Mouse (Mus musculus) CH12.LX (cell line): ENCODE measurements around the gene Rpl3. TPM values are rescaled to one million over a fixed set of nuclear protein-coding genes. Genes with fewer than 3 reads are reported as not detected.

Experiments
- DNase-seq: peaks from one replicate; pipeline ENCODE4 v3.0.0-alpha.2; 2013; ENCODE audit errors: extremely low read depth
- H3K27ac ChIP-seq: 2 replicates; pipeline ENCODE4 v1.5.1; 2012; ENCODE audit warnings: low read depth, mild to moderate bottlenecking, control low read depth, moderate library complexity; ENCODE audit not compliant: insufficient read depth
- H3K27me3 ChIP-seq: replicated peaks from 2 replicates; pipeline ENCODE3; 2012; ENCODE audit warnings: inconsistent platforms
- H3K36me3 ChIP-seq, 2 experiments: replicated peaks in 1 of 2; 2 replicates each; pipeline versions ENCODE3 to v1.6.1; 2012; ENCODE audit warnings: inconsistent platforms in 1 of 2, low read length in 1 of 2, mild to moderate bottlenecking in 1 of 2, mixed read lengths in 1 of 2, moderate library complexity in 1 of 2; ENCODE audit not compliant: control insufficient read depth in 1 of 2, insufficient read depth in 1 of 2
- H3K4me1 ChIP-seq, 2 experiments: 2 replicates each; pipeline ENCODE4 v1.6.1; 2012; ENCODE audit warnings: inconsistent platforms in 1 of 2, moderate library complexity in 1 of 2; ENCODE audit not compliant: insufficient read depth in 2 of 2, control insufficient read depth in 1 of 2
- H3K4me2 ChIP-seq: 2 replicates; pipeline ENCODE4 v1.6.1; 2012; ENCODE audit warnings: low read depth, mild to moderate bottlenecking, control low read depth; ENCODE audit not compliant: poor library complexity, insufficient read depth, severe bottlenecking
- H3K4me3 ChIP-seq, 3 experiments: fragments of 150-350 bp in 1 of 3; sonication (generic) in 1 of 3; replicated peaks in 1 of 3; 2 replicates each; pipeline versions ENCODE3 to v1.5.1; 2011 to 2012; ENCODE audit warnings: low read depth in 2 of 3, low read length in 2 of 3, mild to moderate bottlenecking in 2 of 3, moderate library complexity in 2 of 3, control low read depth in 1 of 3, improper control_type of control experiment in 1 of 3, inconsistent platforms in 1 of 3, mixed read lengths in 1 of 3; ENCODE audit not compliant: poor library complexity in 1 of 3
- H3K79me2 ChIP-seq: replicated peaks from 2 replicates; pipeline ENCODE4 v1.6.1; 2012; ENCODE audit warnings: mild to moderate bottlenecking, moderate library complexity; ENCODE audit not compliant: control insufficient read depth, poor library complexity, insufficient read depth, severe bottlenecking; ENCODE audit errors: extremely low read depth
- H3K9ac ChIP-seq: 2 replicates; pipeline ENCODE4 v1.6.1; 2012; ENCODE audit warnings: low read depth, mild to moderate bottlenecking, control low read depth, moderate library complexity; ENCODE audit not compliant: insufficient read depth
- H3K9me3 ChIP-seq: replicated peaks from 2 replicates; pipeline ENCODE3; 2012; ENCODE audit warnings: low read length, inconsistent platforms, mixed read lengths
- BHLHE40 ChIP-seq: IDR thresholded peaks from 2 replicates; pipeline ENCODE4 v1.6.1; 2011; ENCODE audit warnings: mild to moderate bottlenecking, low read depth, low read length, improper control_type of control experiment
- CHD2 ChIP-seq: IDR thresholded peaks from 2 replicates; pipeline ENCODE4 v1.6.1; 2011; ENCODE audit warnings: low read length, improper control_type of control experiment
- CTCF ChIP-seq, 2 experiments: IDR thresholded peaks in 1 of 2; conservative IDR thresholded peaks in 1 of 2; 2 replicates each; pipeline ENCODE4 v1.5.1; 2011 to 2012; ENCODE audit warnings: low read depth in 2 of 2, low read length in 2 of 2, improper control_type of control experiment in 1 of 2, inconsistent platforms in 1 of 2, mild to moderate bottlenecking in 1 of 2, moderate library complexity in 1 of 2
- ELF1 ChIP-seq: IDR thresholded peaks from 2 replicates; pipeline ENCODE4 v1.6.1; 2014; ENCODE audit warnings: low read depth, mild to moderate bottlenecking, inconsistent platforms, low read length, improper control_type of control experiment
- EP300 ChIP-seq: IDR thresholded peaks from 2 replicates; pipeline ENCODE4 v1.6.1; 2011; ENCODE audit warnings: low read length, improper control_type of control experiment
- GABPA ChIP-seq: IDR thresholded peaks from 2 replicates; pipeline ENCODE4 v1.6.1; 2012; ENCODE audit warnings: low read depth, low read length, improper control_type of control experiment, inconsistent platforms; ENCODE audit not compliant: insufficient replicate concordance
- HCFC1 ChIP-seq: IDR thresholded peaks from 2 replicates; pipeline ENCODE4 v1.6.1; 2012; ENCODE audit warnings: low read depth, mild to moderate bottlenecking, inconsistent platforms, low read length, improper control_type of control experiment
- IRF4 ChIP-seq: IDR thresholded peaks from 2 replicates; pipeline ENCODE4 v1.6.1; 2014; ENCODE audit warnings: low read depth, mild to moderate bottlenecking, inconsistent platforms, low read length, improper control_type of control experiment
- MAFK ChIP-seq: IDR thresholded peaks from 2 replicates; pipeline ENCODE4 v1.6.1; 2011; ENCODE audit warnings: low read length, improper control_type of control experiment; ENCODE audit not compliant: insufficient replicate concordance
- MEF2A ChIP-seq: IDR thresholded peaks from 2 replicates; pipeline ENCODE4 v1.6.1; 2014; ENCODE audit warnings: low read depth, mild to moderate bottlenecking, inconsistent platforms, low read length, improper control_type of control experiment, borderline replicate concordance
- MYC ChIP-seq: IDR thresholded peaks from 2 replicates; pipeline ENCODE4 v1.6.1; 2011; ENCODE audit warnings: low read depth, mild to moderate bottlenecking, improper control_type of control experiment, low read length
- NRF1 ChIP-seq: IDR thresholded peaks from 2 replicates; pipeline ENCODE4 v1.6.1; 2014; ENCODE audit warnings: low read depth, mild to moderate bottlenecking, inconsistent platforms, low read length, improper control_type of control experiment, moderate library complexity
- POLR2A ChIP-seq: IDR thresholded peaks from 2 replicates; pipeline ENCODE4 v1.6.1; 2011; ENCODE audit warnings: low read depth, mild to moderate bottlenecking, improper control_type of control experiment, low read length
- RAD21 ChIP-seq: IDR thresholded peaks from 2 replicates; pipeline ENCODE4 v1.6.1; 2011; ENCODE audit warnings: low read depth, mild to moderate bottlenecking, low read length, improper control_type of control experiment, moderate library complexity
- RCOR1 ChIP-seq: conservative IDR thresholded peaks from 2 replicates; pipeline ENCODE4 v1.6.1; 2012; ENCODE audit warnings: low read depth, mild to moderate bottlenecking, inconsistent platforms, low read length, improper control_type of control experiment
- SIN3A ChIP-seq: IDR thresholded peaks from 2 replicates; pipeline ENCODE4 v1.6.1; 2012; ENCODE audit warnings: low read length, improper control_type of control experiment, inconsistent platforms
- SMC3 ChIP-seq: IDR thresholded peaks from 2 replicates; pipeline ENCODE4 v1.6.1; 2011; ENCODE audit warnings: low read depth, low read length, improper control_type of control experiment
- TBP ChIP-seq: conservative IDR thresholded peaks from 2 replicates; pipeline ENCODE4 v1.6.1; 2011; ENCODE audit warnings: low read depth, low read length, improper control_type of control experiment
- TCF12 ChIP-seq: IDR thresholded peaks from 2 replicates; pipeline ENCODE4 v1.6.1; 2014; ENCODE audit warnings: low read depth, mild to moderate bottlenecking, inconsistent platforms, low read length, improper control_type of control experiment
- UBTF ChIP-seq: IDR thresholded peaks from 2 replicates; pipeline ENCODE4 v1.6.1; 2012; ENCODE audit warnings: low read depth, mild to moderate bottlenecking, inconsistent platforms, low read length, improper control_type of control experiment, moderate library complexity
- USF2 ChIP-seq: conservative IDR thresholded peaks from 2 replicates; pipeline ENCODE4 v1.6.1; 2011; ENCODE audit warnings: low read depth, low read length, improper control_type of control experiment
- ZKSCAN1 ChIP-seq: IDR thresholded peaks from 2 replicates; pipeline ENCODE4 v1.6.1; 2012; ENCODE audit warnings: low read depth, inconsistent platforms, low read length, improper control_type of control experiment, borderline replicate concordance
- ZMIZ1 ChIP-seq: IDR thresholded peaks from 2 replicates; pipeline ENCODE4 v1.6.1; 2012; ENCODE audit warnings: low read depth, mild to moderate bottlenecking, inconsistent platforms, low read length, improper control_type of control experiment
- dilution Hi-C: fragments of 300-500 bp; cut with MboI; formaldehyde crosslinking; loops from 2 replicates; pipeline ENCODE4 v1.14.3; 2020; ENCODE audit warnings: low sequenced_read_pairs; ENCODE audit not compliant: extremely low pct_unique_long_range_greater_than_20kb, extremely low pct_ligation_motif_present
- in situ Hi-C: fragments of 300-500 bp; cut with MboI; formaldehyde crosslinking; loops from 3 replicates; pipeline ENCODE4 v1.14.3; 2019; ENCODE audit warnings: low sequenced_read_pairs, low pct_ligation_motif_present, low pct_unique_long_range_greater_than_20kb, mixed read lengths
- polyA plus RNA-seq: library from polyadenylated mRNA; unstranded; fragments of >175 nt; gene quantifications from 2 replicates; pipeline ENCODE4 v1.2.1, GENCODE M21; 2012; ENCODE audit warnings: low read depth; ENCODE audit not compliant: insufficient read length
- total RNA-seq, 2 experiments: library from RNA; depleted of rRNA; stranded (reverse); fragments of 300-350 nt in 1 of 2; fragments of >200 nt in 1 of 2; gene quantifications; 2 replicates each; pipeline ENCODE4 v1.2.3; 2012 to 2014

Rpl3 gene
- total and polyA plus RNA-seq, 3 experiments, result 2,198 to 3,819 (median 2,592) TPM

- peaks cover 21% of the 10 kb centered on the region for H3K27me3 ChIP-seq
- H3K9ac ChIP-seq, result no peak overlapping the region
- no peaks in the 10 kb centered on the region for H3K36me3 ChIP-seq
- in situ Hi-C loops (loop anchor here (10.0 kb wide), 2 partner anchors 132 to 348 kb away; partner anchors contain the start of gene Sun2), dilution Hi-C loops (no loop called here)
- H3K79me2 ChIP-seq, result no peaks in the 10 kb centered on the region
- no peak overlapping the region for H3K4me2 ChIP-seq
- no peak overlapping the region for H3K4me3 ChIP-seq
- no peaks in the 10 kb centered on the region for H3K9me3 ChIP-seq
- H3K27ac ChIP-seq, result no peak overlapping the region
- peaks cover 7 to 22% of the 10 kb centered on the region in 2 experiments; a peak in 2 of 4 replicates for H3K4me1 ChIP-seq
- DNase-seq, result no peak
- TF ChIP-seq BHLHE40, result no peak
- TF ChIP-seq MYC, result no peak
- TF ChIP-seq USF2, result no peak
- no peak for TF ChIP-seq SIN3A
- TF ChIP-seq ZKSCAN1, result no peak
- TF ChIP-seq ZMIZ1, result no peak
- TF ChIP-seq HCFC1, result no peak
- no peak for TF ChIP-seq UBTF
- TF ChIP-seq TBP, result no peak
- TF ChIP-seq POLR2A, result no peak
- no peak for TF ChIP-seq NRF1
- no peak for TF ChIP-seq GABPA
- no peak for TF ChIP-seq IRF4
- TF ChIP-seq SMC3, result no peak
- no peak for TF ChIP-seq TCF12
- TF ChIP-seq MEF2A, result no peak
- no peak for TF ChIP-seq MAFK
- TF ChIP-seq ELF1, result no peak
- TF ChIP-seq CTCF (conservative IDR thresholded peaks at IDR 0.05 in 1 of 2, IDR thresholded peaks at IDR 0.05 in 1 of 2; ENCODE audit: low read depth in 2 of 2, low read length in 2 of 2), result no peak
- TF ChIP-seq RCOR1, result no peak
Observed at GRCm38 (mm10) chr15:80092599-80092998, 931 bp upstream of the Rpl3 start.

GRCm38 (mm10) chr15:80092041-80092441, 373 bp upstream of the Rpl3 start:
- Histone ChIP-seq H3K4me1 (peaks cover 1 to 16% of the 10 kb centered on the region in 2 experiments; a peak in 2 of 4 replicates), H3K27ac (no peak overlapping the region), H3K9me3 (no peaks in the 10 kb centered on the region), H3K9ac (no peak overlapping the region), H3K36me3 (no peaks in the 10 kb centered on the region), H3K79me2 (no peaks in the 10 kb centered on the region), H3K4me3 (no peak overlapping the region), H3K27me3 (peaks cover 24% of the 10 kb centered on the region), H3K4me2 (no peak overlapping the region)
- TF ChIP-seq EP300 (no peak), RAD21 (no peak), CHD2 (no peak)
- dilution Hi-C loops, result no loop called here
- no peak for DNase-seq
- in situ Hi-C loops, result loop anchor here (10.0 kb wide), 2 partner anchors 133 to 347 kb away; partner anchors contain the start of gene Sun2
